Mouse (Mus musculus) forebrain, embryonic 10.5 days (tissue): ENCODE measurements at regions not wholly inside any gene's neighbourhood (a gene's known extent, or its start where the extent isn't known, plus 50 kb on each side); places are given as distances from the start of the nearest gene placed in this dataset.
A peak's percentile ranks its signal among the peaks of the same experiment; 100 is the strongest.

ENCODE experiments used
- DNase-seq: peaks from one replicate; pipeline ENCODE4 v3.0.0-alpha.2; 2017; ENCODE audit warnings: low spot score; ENCODE audit errors: extremely low spot score
- H3K27ac ChIP-seq: fragments of 300-500 bp; sonication (generic); 2 replicates; pipeline ENCODE4 v1.5.1; 2016; ENCODE audit warnings: mild to moderate bottlenecking
- H3K27me3 ChIP-seq: fragments of 300-500 bp; sonication (generic); 2 replicates; pipeline ENCODE4 v1.6.1; 2016; ENCODE audit warnings: mild to moderate bottlenecking; ENCODE audit not compliant: poor library complexity, severe bottlenecking
- H3K36me3 ChIP-seq: fragments of 300-500 bp; sonication (generic); replicated peaks from 2 replicates; pipeline ENCODE4 v1.6.1; 2016; ENCODE audit warnings: mild to moderate bottlenecking, moderate library complexity
- H3K4me1 ChIP-seq: fragments of 300-500 bp; sonication (generic); 2 replicates; pipeline ENCODE4 v1.6.1; 2016
- H3K4me3 ChIP-seq: fragments of 300-500 bp; sonication (generic); 2 replicates; pipeline ENCODE4 v1.5.1; 2016; ENCODE audit warnings: mild to moderate bottlenecking, moderate library complexity
- H3K9me3 ChIP-seq: fragments of 300-500 bp; sonication (generic); 2 replicates; pipeline ENCODE4 v1.6.1; 2016; ENCODE audit warnings: mild to moderate bottlenecking, moderate library complexity
- WGBS: fragments of 180-500 bp; shearing (Covaris S2); methylation state at CpG from one replicate; pipeline ENCODE4 v1.1.7; 2016; 5-methylcytosine and 5-hydroxymethylcytosine counted together

DNA sequence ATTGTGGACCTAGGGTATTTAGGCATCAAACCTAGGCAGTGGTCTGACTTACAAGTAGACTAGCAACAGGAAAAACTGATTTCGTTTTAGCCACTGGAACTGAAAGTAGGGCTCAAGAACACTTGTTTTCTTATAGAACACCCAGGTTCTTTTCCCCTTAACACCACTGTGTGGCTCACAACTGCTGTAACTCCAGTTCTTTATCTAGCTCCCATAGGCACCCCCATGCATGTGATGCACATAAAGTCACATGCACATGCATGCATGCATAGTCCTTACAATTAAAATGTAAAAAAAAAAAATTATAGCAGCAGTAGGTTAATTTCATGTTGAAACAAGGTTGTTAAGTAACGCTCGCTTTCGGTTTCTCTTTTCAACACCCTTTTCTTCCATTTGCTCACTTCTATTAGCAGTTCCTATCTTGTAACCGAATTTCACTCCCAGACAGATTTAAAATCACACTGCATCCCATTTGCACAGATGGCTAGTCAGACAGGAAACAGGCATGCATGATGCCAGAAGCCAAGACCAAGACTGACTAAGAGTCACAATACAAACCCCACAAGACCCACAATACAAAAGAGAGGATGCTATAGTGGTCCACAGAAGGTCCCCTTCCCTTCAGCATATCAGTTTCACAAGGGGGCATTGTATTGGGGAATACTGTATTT is 1540.3 kb upstream of the Slc10a2 start:
- H3K9me3 ChIP-seq = no peaks in the 10 kb centered on the region
- H3K36me3 ChIP-seq = no peaks in the 10 kb centered on the region
- H3K27me3 ChIP-seq = no peaks in the 10 kb centered on the region
- H3K4me3 ChIP-seq = no peak overlapping the region
- H3K27ac ChIP-seq = no peak overlapping the region
- 92% methylated on average over 5 of the region's 5 CpGs for WGBS
- H3K4me1 ChIP-seq = no peaks in the 10 kb centered on the region
- no peak for DNase-seq

DNA sequence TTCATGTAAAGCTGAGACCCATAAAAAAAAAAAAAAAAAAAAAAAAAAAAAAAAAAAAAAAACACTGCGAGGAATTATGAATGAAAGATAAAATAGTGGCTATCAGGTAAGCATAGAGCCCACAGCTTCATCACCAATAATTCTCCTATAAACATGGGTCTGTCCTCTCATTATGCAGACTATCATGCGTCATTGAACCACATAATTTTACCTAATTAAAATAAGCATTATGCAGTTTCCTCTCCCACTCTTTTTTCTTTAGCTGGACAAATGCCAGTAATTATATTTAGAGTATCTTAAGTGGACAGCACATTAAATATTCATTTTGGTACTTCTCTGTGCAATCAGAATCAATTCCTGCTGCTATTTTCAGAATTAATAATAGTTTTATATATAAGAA is 1539.2 kb upstream of the Slc10a2 start:
- no peaks in the 10 kb centered on the region for H3K36me3 ChIP-seq

DNA sequence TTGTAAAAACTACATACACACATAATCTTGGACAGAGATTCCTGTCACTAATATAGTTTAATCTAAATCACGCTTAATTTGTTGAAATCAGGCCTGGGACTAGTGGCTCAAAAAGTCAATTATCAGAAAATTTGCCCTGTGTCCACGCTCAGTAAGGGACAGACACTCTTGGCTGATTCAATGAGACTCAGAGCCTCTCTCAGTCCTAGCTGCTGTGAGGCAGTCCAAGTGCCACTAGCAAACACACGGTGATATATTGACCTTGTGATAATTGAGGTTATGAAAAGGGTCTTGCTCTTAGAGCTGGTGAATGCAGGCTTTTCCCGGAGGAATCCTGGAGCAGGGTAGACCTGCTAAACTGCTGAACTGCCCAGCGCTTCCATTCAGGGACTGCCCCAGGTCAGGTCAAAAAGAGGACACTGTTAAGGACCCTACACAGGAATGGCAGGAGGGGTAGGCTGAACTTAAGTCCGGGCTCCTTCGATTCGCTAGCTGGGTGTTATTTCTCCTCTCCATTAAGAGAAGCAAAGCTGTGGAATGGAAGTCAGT is 1521.9 kb upstream of the Slc10a2 start:
- Histone ChIP-seq H3K27ac (no peak overlapping the region), H3K4me3 (no peak overlapping the region), H3K27me3 (no peaks in the 10 kb centered on the region), H3K36me3 (no peaks in the 10 kb centered on the region), H3K9me3 (no peaks in the 10 kb centered on the region), H3K4me1 (peaks cover 5% of the 10 kb centered on the region)
- no peak for DNase-seq
- 67% methylated on average over 8 of the region's 8 CpGs for WGBS

More for the DNA sequence above, 1539.2 kb upstream of the Slc10a2 start:
- no peak for DNase-seq
- no peak overlapping the region for H3K27ac ChIP-seq
- no peaks in the 10 kb centered on the region for H3K4me1 ChIP-seq
- no peaks in the 10 kb centered on the region for H3K27me3 ChIP-seq
- no peak overlapping the region for H3K4me3 ChIP-seq
- H3K9me3 ChIP-seq = no peaks in the 10 kb centered on the region
- 93% methylated on average over 2 of the region's 2 CpGs for WGBS

DNA sequence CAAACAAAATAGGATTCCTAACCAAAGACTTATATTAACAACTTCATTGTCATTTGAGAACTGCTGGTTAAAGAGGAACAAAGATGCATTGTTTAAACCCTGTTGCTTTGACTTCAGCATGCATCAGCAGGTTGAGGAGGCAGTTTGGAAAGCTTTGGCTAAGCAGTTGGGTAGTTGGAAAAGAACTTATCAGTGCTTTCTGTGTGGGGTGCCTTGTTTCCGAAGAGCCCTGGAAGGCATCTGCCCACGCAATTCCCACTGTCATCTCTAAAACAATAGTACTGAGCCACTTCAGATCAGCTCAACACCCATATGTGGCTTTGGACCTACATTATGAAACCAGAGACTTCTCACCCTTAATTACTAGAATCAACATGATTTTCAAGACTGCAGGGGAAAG is 1503.7 kb upstream of the Slc10a2 start:
- no peaks in the 10 kb centered on the region for H3K27me3 ChIP-seq
- H3K36me3 ChIP-seq = no peaks in the 10 kb centered on the region
- H3K9me3 ChIP-seq = no peaks in the 10 kb centered on the region
- H3K4me3 ChIP-seq = no peak overlapping the region
- peaks cover 45% of the 10 kb centered on the region for H3K4me1 ChIP-seq
- WGBS = 70% methylated on average over 2 of the region's 2 CpGs
- H3K27ac ChIP-seq = no peak overlapping the region
- no peak for DNase-seq

DNA sequence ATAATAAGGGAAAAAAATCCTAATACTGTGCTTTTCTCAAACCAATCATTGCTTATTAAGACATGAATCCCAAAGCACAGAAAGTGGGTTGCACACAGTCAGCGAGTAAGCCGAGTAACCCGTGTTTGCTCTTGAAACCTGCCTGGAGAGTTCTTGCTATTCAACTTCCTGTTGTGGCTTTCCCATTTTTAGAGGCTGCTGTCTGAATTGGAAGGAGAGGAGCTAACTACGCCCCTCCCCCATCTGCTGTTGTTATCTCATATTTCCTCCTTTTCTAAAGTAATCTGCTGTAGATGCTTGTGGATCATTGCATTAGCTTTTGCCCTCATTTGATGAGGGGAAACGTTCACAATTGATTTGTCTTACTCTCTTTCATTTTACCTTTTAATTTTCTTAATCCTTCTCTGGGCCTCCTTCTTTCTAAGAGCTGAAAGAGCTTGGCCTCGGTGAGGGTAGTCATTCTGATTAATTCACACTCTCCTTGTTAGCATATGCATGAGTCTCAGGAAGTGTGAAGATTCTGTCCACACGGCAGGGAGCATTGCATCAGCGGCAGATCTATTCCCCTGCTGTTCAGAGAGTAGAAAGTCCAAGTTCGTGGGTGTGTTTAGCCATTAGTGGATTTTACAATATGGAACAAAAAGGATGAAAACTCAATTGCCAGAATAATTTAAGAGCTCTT is 1501.8 kb upstream of the Slc10a2 start:
- Histone ChIP-seq H3K27ac (peak overlapping the region; percentile 37; the same call in 1 of the 2 replicates), H3K36me3 (no peaks in the 10 kb centered on the region), H3K4me3 (no peak overlapping the region), H3K9me3 (no peaks in the 10 kb centered on the region), H3K4me1 (peaks cover 48% of the 10 kb centered on the region), H3K27me3 (no peaks in the 10 kb centered on the region)
- peak; percentile 61 for DNase-seq
- 18% methylated on average over 9 of the region's 9 CpGs for WGBS

DNA sequence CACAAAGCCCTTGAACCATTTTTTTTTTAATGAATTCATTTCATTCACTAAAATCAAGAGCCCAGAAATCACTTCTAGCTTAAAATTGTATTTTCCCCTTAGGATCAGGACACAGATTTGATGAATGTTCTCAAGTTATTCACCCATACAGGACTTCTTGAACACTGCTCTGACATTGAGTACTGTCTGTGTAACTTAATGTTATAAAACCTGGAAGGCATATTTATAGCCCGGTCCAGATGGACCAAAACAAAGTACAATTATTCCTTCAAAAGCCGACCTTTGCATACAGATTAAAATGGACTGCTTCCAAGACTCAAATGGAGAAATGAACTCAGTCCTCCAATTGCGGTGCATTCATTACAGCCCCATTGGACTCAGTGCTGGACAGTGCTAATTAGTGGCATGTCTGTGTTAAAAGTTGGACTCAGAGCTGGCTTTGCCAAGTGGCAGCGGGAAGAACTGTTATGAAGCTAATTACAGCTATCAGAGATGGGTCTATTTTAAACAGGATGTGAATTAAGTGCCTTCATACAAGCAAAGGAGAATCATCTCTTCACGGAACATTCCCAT is 1499.2 kb upstream of the Slc10a2 start:
- WGBS = 79% methylated on average over 5 of the region's 5 CpGs

DNA sequence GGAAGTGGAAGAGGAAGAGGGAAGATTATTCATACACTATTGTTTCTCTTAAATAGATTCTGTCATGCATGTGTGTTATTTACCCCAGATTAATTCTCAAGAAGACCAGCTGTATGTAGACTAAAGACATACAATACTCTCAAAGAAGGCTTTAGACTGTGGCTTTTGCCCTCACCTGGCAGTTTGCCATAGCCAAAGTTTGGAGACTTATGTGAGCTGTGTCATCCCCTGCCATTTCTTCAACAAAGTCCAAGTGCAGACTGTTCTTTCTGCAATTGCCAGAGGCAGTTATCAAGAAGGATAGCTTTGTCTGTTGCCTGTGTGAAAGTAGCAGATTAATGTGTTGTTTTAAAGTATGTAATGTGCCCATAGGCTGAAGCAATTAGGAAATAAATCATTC is 1485.0 kb upstream of the Slc10a2 start:
- H3K9me3 ChIP-seq = no peaks in the 10 kb centered on the region
- no peaks in the 10 kb centered on the region for H3K27me3 ChIP-seq
- H3K4me1 ChIP-seq = no peaks in the 10 kb centered on the region
- H3K27ac ChIP-seq = no peak overlapping the region
- H3K36me3 ChIP-seq = no peaks in the 10 kb centered on the region
- no peak overlapping the region for H3K4me3 ChIP-seq
- no peak for DNase-seq

More for the DNA sequence above, 1499.2 kb upstream of the Slc10a2 start:
- no peaks in the 10 kb centered on the region for H3K9me3 ChIP-seq
- H3K4me1 ChIP-seq = peaks cover 48% of the 10 kb centered on the region
- no peak for DNase-seq
- H3K27ac ChIP-seq = no peak overlapping the region
- no peaks in the 10 kb centered on the region for H3K36me3 ChIP-seq
- H3K4me3 ChIP-seq = no peak overlapping the region
- H3K27me3 ChIP-seq = no peaks in the 10 kb centered on the region

DNA sequence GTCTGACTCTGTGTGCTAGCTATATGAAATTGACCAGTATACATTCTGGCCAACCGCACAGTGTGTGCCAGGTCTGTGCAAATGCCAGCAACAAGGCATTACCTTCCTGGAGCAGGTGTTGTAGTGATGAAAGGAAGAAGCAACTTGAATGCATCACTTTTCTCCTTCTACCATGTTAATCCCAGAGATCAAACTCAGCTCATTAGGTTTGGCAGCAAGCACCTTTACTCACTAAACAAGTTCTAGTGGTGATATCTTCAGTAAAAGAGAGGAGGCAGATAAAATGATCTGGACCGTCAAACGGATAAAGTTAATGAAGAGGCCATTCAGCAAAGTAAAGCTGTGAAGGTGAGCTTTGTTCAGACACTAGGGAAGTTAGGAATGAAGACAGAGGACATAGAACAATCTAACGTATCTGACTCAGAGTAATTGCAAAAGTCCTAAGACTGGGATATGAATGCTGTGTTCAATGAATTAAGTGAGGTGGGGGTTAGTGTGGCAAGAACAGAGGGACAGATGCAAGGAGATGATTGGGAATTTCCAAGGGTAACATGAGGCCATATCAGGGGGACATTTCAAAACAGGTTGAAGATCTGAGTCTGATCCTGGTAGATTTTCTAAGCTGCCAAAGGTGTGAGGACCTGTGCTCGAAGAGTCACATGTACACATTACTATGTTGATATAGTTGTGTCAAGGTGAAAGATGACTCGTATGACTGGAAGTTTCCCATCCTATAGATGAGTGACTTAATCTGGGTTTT is 1478.4 kb upstream of the Slc10a2 start:
- H3K27ac ChIP-seq = no peak overlapping the region
- WGBS = 91% methylated on average over 6 of the region's 6 CpGs
- no peaks in the 10 kb centered on the region for H3K4me1 ChIP-seq
- H3K9me3 ChIP-seq = no peaks in the 10 kb centered on the region
- no peak for DNase-seq
- H3K4me3 ChIP-seq = no peak overlapping the region
- H3K36me3 ChIP-seq = no peaks in the 10 kb centered on the region
- no peaks in the 10 kb centered on the region for H3K27me3 ChIP-seq

DNA sequence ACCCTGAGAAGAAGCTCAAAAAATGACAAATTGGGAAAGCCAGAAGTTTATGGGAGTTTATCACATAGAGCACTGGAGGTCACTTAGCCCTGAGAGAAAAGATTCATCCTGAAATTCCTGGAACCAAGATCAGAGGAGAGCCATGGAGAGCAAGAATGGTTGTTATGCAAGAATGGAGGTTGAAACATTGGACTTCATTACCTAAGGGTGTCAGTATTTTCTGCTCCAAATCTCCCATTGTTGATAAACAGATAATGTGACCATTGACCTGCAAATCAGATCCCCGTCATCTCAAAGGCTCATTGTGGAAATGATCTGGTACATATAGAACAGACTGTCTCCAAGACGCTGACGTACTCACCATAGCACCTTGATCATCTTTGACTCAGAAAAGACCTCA is 1477.6 kb upstream of the Slc10a2 start:
- Histone ChIP-seq H3K27me3 (no peaks in the 10 kb centered on the region), H3K4me1 (0 out of 2 replicates have a peak, but pooled peaks cover 2% of the 10 kb centered on the region)
- WGBS = 88% methylated on average over 3 of the region's 3 CpGs

DNA sequence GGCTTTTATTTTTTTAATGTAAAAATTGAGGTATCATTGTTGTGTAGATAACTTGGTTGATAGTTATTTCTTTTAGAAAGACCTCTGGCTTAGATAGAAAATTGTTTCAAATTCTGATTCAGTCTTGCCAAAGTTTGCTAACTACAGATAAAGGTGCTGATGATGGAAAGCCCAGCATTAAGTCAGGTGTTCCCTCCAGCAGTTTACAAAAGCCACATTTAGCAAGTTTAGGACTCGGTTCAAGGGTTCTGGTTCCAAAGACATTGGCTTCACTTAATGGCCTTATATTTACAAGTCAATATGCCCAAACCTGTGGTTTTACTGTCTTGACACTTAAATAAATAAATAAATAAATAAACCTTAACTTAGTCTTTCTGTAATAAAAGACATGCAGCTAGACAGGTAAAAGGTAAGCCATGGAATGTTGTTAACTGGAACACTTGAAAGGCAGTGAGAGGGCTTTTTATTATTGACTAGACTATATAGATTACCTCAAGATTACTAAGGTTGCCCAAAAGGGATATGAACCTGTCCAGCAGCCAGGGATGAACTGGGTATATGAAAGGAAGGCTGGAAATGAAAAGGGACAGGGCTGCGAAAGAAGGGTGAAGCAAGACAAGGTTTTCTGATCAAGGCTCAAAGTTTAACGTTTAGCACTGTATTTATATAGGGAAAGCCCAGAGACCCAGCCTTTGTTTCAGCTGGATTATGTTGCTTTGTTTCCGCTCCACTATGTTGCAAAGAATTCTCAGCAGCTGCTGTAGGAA is 1472.9 kb upstream of the Slc10a2 start:
- WGBS = 72% methylated on average over 4 of the region's 4 CpGs

More for the DNA sequence above, 1477.6 kb upstream of the Slc10a2 start:
- no peaks in the 10 kb centered on the region for H3K36me3 ChIP-seq
- H3K9me3 ChIP-seq = no peaks in the 10 kb centered on the region
- DNase-seq = no peak
- H3K4me3 ChIP-seq = no peak overlapping the region
- H3K27ac ChIP-seq = no peak overlapping the region

DNA sequence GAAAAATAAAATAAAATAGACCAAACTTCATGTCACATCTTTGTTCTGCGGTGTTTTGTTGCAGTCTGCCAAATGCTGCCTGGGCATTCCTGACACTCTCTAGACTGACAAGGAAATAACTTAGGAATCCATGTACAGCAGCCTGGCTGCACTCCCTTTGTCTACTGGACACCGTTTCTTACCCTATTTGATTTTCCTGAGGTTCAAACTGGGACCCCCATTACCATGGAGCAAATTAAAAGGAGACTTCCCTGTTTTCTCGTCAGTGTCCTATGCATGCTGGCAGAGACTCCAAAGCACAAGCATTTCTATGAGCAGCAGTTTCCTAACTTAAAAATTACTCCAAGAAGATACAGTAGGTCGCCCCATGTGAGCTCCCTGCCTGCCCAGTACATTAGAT is 1470.1 kb upstream of the Slc10a2 start:
- no peaks in the 10 kb centered on the region for H3K27me3 ChIP-seq
- H3K4me1 ChIP-seq = peaks cover 10% of the 10 kb centered on the region; the same call in 1 of the 2 replicates
- H3K9me3 ChIP-seq = no peaks in the 10 kb centered on the region
- DNase-seq = no peak
- H3K27ac ChIP-seq = no peak overlapping the region
- 80% methylated on average over 4 of the region's 4 CpGs for WGBS
- H3K4me3 ChIP-seq = no peak overlapping the region
- H3K36me3 ChIP-seq = no peaks in the 10 kb centered on the region

More for the DNA sequence above, 1472.9 kb upstream of the Slc10a2 start:
- Histone ChIP-seq H3K9me3 (no peaks in the 10 kb centered on the region), H3K4me3 (no peak overlapping the region), H3K4me1 (0 out of 2 replicates have a peak, but pooled peaks cover 5% of the 10 kb centered on the region), H3K36me3 (no peaks in the 10 kb centered on the region), H3K27me3 (no peaks in the 10 kb centered on the region), H3K27ac (no peak overlapping the region)
- DNase-seq = no peak

DNA sequence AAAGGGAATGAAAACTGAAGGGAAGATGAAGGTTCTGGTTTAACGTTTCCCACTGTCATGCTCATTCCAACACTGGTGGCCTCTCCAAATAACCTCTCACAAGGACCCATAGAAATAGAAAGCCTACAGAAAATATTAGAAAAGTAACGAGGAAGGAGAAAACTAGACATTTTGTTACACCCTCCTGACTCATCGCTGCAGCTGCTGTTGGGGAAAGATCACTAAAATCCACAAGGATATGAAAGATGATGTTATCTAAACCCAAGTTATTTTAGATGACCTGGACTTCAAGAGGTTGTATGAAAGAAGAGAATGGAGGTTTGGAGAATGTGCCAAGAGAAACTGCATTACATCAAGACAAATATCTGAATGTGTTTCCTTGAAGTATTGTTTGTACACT is 1468.3 kb upstream of the Slc10a2 start:
- WGBS = 95% methylated on average over 3 of the region's 3 CpGs
- H3K27me3 ChIP-seq = no peaks in the 10 kb centered on the region
- H3K36me3 ChIP-seq = no peaks in the 10 kb centered on the region
- peaks cover 10% of the 10 kb centered on the region; the same call in 1 of the 2 replicates for H3K4me1 ChIP-seq
- H3K4me3 ChIP-seq = no peak overlapping the region
- no peak overlapping the region for H3K27ac ChIP-seq
- H3K9me3 ChIP-seq = no peaks in the 10 kb centered on the region
- no peak for DNase-seq
